Mouse (Mus musculus): ENCODE results near the gene 4933434E20Rik. TPM values are rescaled to one million over a fixed set of nuclear protein-coding genes. Genes with fewer than 3 reads are reported as not detected.

4933434E20Rik gene
- polyA plus RNA-seq (2014; fragmentation: Nextera tagmentation; extraction: Ambion mirVana) = 146 and 162 TPM in 2 replicates

DNA sequence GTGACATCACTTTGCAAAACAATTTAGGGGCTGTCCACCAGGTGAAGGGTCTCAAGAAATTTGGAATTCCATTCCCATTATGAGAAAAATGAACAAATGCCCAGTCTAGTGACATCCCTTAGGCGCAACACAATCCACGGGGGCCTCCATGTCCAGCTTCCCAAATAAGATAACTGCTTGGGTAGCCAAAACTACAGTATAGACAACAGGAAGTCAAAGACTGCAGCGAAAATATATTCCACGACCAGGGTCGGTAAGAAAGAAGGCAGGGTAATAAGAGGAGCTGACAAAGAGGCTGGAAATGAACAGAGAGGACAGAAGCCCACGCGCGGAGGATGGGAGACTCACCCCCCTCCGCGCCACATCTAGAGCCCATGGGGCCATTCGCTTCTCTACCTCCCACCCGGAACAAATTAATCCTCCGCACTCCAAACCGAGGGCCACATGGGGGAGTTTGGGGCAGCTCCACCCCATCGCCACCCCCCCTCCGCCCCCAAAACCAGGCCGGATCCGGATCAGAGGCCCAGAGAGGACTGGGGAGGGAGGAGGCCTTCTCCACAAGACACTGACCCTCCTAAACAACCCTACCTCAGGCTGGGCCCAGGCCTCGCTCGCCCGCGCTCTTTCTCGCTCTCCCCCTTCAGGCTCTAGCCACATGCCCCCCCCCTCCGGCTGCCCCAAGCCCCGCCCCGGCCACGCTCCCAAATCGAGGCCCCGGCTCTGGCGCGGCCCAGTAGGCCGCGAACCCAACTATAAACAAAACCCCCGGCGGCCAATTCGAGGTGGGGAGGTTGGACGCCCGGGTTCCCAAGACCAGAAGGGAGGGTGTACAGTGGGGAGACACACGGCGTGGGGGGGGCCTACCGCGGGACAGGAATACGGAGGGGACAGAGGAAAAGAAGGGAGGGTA lies at the start of gene 4933434E20Rik:
Gene 4933434E20Rik (plus strand): TSS at position 196 of the 910 bp plus-strand sequence.
- peak; percentile 62 for ATAC-seq (ENCODE audit: insufficient number of reproducible peaks, insufficient read depth, low FRiP score, low read depth)
- peaks cover 2 to 14% of the 10 kb centered on the region in 2 experiments; a peak in 3 of 4 replicates for H3K4me1 ChIP-seq (ENCODE audit: control insufficient read depth in 2 of 2, insufficient read depth in 2 of 2, low read length in 2 of 2)
- H3K9ac ChIP-seq (ENCODE audit: low read length) = peak within 1 kb of the TSS; percentile 98
- H3K4me2 ChIP-seq (ENCODE audit: low read length) = peak within 1 kb of the TSS; percentile 84
- no peaks in the 10 kb centered on the region for H3K9me3 ChIP-seq (ENCODE audit: control insufficient read depth, low read length)
- WGBS = under 1% methylated on average over 43 of the region's 43 CpGs
- no peaks in the 10 kb centered on the region for H3K27me3 ChIP-seq (ENCODE audit: control insufficient read depth, insufficient read depth, low read length)
- peak within 1 kb of the TSS; percentile 65 to 94 for H3K4me3 ChIP-seq (ENCODE audit: control insufficient read depth in 1 of 2, insufficient read depth in 1 of 2, low read depth in 1 of 2, low read length in 2 of 2)
- peaks cover 40% of the 10 kb centered on the region for H3K36me3 ChIP-seq (ENCODE audit: control insufficient read depth, insufficient read depth, low read length)
- peak within 1 kb of the TSS; percentile 87 to 96 for H3K27ac ChIP-seq (replicated peaks in 1 of 2; ENCODE audit: control insufficient read depth in 1 of 2, insufficient read depth in 1 of 2, low read depth in 2 of 2, low read length in 2 of 2)

GRCm38 (mm10) chr3:90004091-90004796 lies 47.2 kb upstream of the 4933434E20Rik start:
- H3K27ac ChIP-seq (replicated peaks in 1 of 2; ENCODE audit: control insufficient read depth in 1 of 2, insufficient read depth in 1 of 2, low read depth in 2 of 2, low read length in 2 of 2) = no peak overlapping the region
- no peak overlapping the region for H3K4me3 ChIP-seq (ENCODE audit: control insufficient read depth in 1 of 2, insufficient read depth in 1 of 2, low read depth in 1 of 2, low read length in 2 of 2)
- no peak for ATAC-seq (ENCODE audit: insufficient number of reproducible peaks, insufficient read depth, low FRiP score, low read depth)
- no peaks in the 10 kb centered on the region for H3K27me3 ChIP-seq (ENCODE audit: control insufficient read depth, insufficient read depth, low read length)
- WGBS = 80% methylated on average over 3 of the region's 3 CpGs
- no peak overlapping the region for H3K4me2 ChIP-seq (ENCODE audit: low read length)
- H3K36me3 ChIP-seq (ENCODE audit: control insufficient read depth, insufficient read depth, low read length) = peaks cover 97% of the 10 kb centered on the region
- no peak overlapping the region for H3K9ac ChIP-seq (ENCODE audit: low read length)
- H3K9me3 ChIP-seq (ENCODE audit: control insufficient read depth, low read length) = no peaks in the 10 kb centered on the region
- peaks cover 0 to 3% of the 10 kb centered on the region in 2 experiments; a peak in 1 of 4 replicates for H3K4me1 ChIP-seq (ENCODE audit: control insufficient read depth in 2 of 2, insufficient read depth in 2 of 2, low read length in 2 of 2)

GRCm38 (mm10) chr3:90010291-90010690 lies 41.1 kb upstream of the 4933434E20Rik start:
- H3K27me3 ChIP-seq (ENCODE audit: control insufficient read depth, insufficient read depth, low read length) = no peaks in the 10 kb centered on the region
- no peak overlapping the region for H3K27ac ChIP-seq (replicated peaks in 1 of 2; ENCODE audit: control insufficient read depth in 1 of 2, insufficient read depth in 1 of 2, low read depth in 2 of 2, low read length in 2 of 2)
- no peak overlapping the region for H3K4me3 ChIP-seq (ENCODE audit: control insufficient read depth in 1 of 2, insufficient read depth in 1 of 2, low read depth in 1 of 2, low read length in 2 of 2)
- H3K36me3 ChIP-seq (ENCODE audit: control insufficient read depth, insufficient read depth, low read length) = peaks cover 99% of the 10 kb centered on the region
- H3K4me2 ChIP-seq (ENCODE audit: low read length) = no peak overlapping the region
- H3K9ac ChIP-seq (ENCODE audit: low read length) = no peak overlapping the region
- 65% methylated on average over 2 of the region's 2 CpGs for WGBS
- ATAC-seq (ENCODE audit: insufficient number of reproducible peaks, insufficient read depth, low FRiP score, low read depth) = no peak
- no peaks in the 10 kb centered on the region for H3K9me3 ChIP-seq (ENCODE audit: control insufficient read depth, low read length)
- H3K4me1 ChIP-seq (ENCODE audit: control insufficient read depth in 2 of 2, insufficient read depth in 2 of 2, low read length in 2 of 2) = no peaks in the 10 kb centered on the region

DNA sequence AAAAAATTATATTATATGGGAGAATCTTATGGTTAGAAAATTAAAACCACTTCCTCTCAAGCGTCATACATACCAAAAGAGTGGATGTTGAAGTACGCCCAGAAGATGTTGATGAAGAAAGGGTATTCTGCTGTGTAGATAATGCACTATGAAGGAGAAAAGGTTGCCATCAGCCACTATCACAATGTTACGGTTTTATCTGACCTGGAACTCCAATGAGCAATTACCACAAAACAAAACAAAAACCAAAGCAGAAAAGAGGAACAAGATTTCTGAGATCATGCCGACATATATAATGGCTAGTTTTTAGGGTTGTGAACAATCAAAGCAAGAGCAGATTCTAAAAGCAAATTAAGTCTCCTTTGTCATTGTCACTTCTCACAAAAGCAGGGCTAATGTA lies 34.8 kb upstream of the 4933434E20Rik start:
- no peaks in the 10 kb centered on the region for H3K4me1 ChIP-seq (ENCODE audit: control insufficient read depth in 2 of 2, insufficient read depth in 2 of 2, low read length in 2 of 2)
- H3K9ac ChIP-seq (ENCODE audit: low read length) = no peak overlapping the region
- no peak overlapping the region for H3K27ac ChIP-seq (replicated peaks in 1 of 2; ENCODE audit: control insufficient read depth in 1 of 2, insufficient read depth in 1 of 2, low read depth in 2 of 2, low read length in 2 of 2)
- no peak overlapping the region for H3K4me3 ChIP-seq (ENCODE audit: control insufficient read depth in 1 of 2, insufficient read depth in 1 of 2, low read depth in 1 of 2, low read length in 2 of 2)
- 92% methylated on average over 4 of the region's 4 CpGs for WGBS
- ATAC-seq (ENCODE audit: insufficient number of reproducible peaks, insufficient read depth, low FRiP score, low read depth) = no peak
- peaks cover 100% of the 10 kb centered on the region for H3K36me3 ChIP-seq (ENCODE audit: control insufficient read depth, insufficient read depth, low read length)
- no peaks in the 10 kb centered on the region for H3K9me3 ChIP-seq (ENCODE audit: control insufficient read depth, low read length)
- H3K4me2 ChIP-seq (ENCODE audit: low read length) = no peak overlapping the region
- no peaks in the 10 kb centered on the region for H3K27me3 ChIP-seq (ENCODE audit: control insufficient read depth, insufficient read depth, low read length)

DNA sequence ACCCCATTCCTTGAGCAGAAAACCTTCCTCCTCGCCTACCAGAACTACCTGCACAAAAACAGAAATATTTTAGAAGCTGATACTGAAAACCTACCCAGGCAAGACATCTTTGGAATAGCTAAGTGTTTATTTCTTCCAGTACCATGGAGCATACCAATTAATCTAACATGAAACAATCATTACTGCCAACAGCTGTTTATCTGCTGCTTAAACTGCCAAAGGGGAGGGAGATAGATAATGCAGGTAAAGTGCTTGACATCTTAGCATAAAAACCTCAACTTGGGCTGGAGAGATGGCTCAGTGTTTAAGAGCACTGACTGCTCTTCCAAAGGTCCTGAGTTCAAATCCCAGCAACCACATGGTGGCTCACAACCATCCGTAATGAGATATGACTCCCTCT lies 16.8 kb upstream of the 4933434E20Rik start:
- no peaks in the 10 kb centered on the region for H3K4me1 ChIP-seq (ENCODE audit: control insufficient read depth in 2 of 2, insufficient read depth in 2 of 2, low read length in 2 of 2)
- no peak overlapping the region for H3K27ac ChIP-seq (replicated peaks in 1 of 2; ENCODE audit: control insufficient read depth in 1 of 2, insufficient read depth in 1 of 2, low read depth in 2 of 2, low read length in 2 of 2)
- no peak overlapping the region for H3K4me2 ChIP-seq (ENCODE audit: low read length)
- peaks cover 97% of the 10 kb centered on the region for H3K36me3 ChIP-seq (ENCODE audit: control insufficient read depth, insufficient read depth, low read length)
- WGBS = 94% methylated on average over 2 of the region's 2 CpGs
- H3K9me3 ChIP-seq (ENCODE audit: control insufficient read depth, low read length) = no peaks in the 10 kb centered on the region
- no peak overlapping the region for H3K9ac ChIP-seq (ENCODE audit: low read length)
- no peak overlapping the region for H3K4me3 ChIP-seq (ENCODE audit: control insufficient read depth in 1 of 2, insufficient read depth in 1 of 2, low read depth in 1 of 2, low read length in 2 of 2)
- no peak for ATAC-seq (ENCODE audit: insufficient number of reproducible peaks, insufficient read depth, low FRiP score, low read depth)
- no peaks in the 10 kb centered on the region for H3K27me3 ChIP-seq (ENCODE audit: control insufficient read depth, insufficient read depth, low read length)

DNA sequence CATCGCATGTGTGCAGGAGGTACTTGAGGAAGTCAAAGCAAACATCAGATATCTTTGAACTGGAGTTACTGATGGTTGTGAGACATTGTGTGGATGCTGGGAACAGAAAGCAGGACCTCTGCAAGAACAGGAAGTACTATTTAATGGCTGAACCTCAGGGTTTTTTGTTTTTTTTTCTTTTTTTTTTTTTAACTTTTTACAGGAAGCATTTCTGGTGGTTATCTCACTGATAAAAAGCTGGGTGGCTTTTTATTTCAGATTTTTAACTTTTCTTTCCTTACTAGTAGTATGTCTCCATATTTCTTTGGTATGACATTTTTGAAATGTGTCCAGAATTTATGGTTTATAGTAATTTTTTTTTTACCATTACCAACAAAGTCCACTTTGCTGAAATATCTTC lies 15.2 kb upstream of the 4933434E20Rik start:
- H3K9ac ChIP-seq (ENCODE audit: low read length) = no peak overlapping the region
- no peak overlapping the region for H3K27ac ChIP-seq (replicated peaks in 1 of 2; ENCODE audit: control insufficient read depth in 1 of 2, insufficient read depth in 1 of 2, low read depth in 2 of 2, low read length in 2 of 2)
- H3K4me1 ChIP-seq (ENCODE audit: control insufficient read depth in 2 of 2, insufficient read depth in 2 of 2, low read length in 2 of 2) = no peaks in the 10 kb centered on the region
- WGBS = 83% methylated on average over 1 of the region's 1 CpGs
- H3K4me2 ChIP-seq (ENCODE audit: low read length) = no peak overlapping the region
- no peak overlapping the region for H3K4me3 ChIP-seq (ENCODE audit: control insufficient read depth in 1 of 2, insufficient read depth in 1 of 2, low read depth in 1 of 2, low read length in 2 of 2)
- H3K9me3 ChIP-seq (ENCODE audit: control insufficient read depth, low read length) = no peaks in the 10 kb centered on the region
- H3K27me3 ChIP-seq (ENCODE audit: control insufficient read depth, insufficient read depth, low read length) = no peaks in the 10 kb centered on the region
- ATAC-seq (ENCODE audit: insufficient number of reproducible peaks, insufficient read depth, low FRiP score, low read depth) = no peak
- peaks cover 96% of the 10 kb centered on the region for H3K36me3 ChIP-seq (ENCODE audit: control insufficient read depth, insufficient read depth, low read length)

DNA sequence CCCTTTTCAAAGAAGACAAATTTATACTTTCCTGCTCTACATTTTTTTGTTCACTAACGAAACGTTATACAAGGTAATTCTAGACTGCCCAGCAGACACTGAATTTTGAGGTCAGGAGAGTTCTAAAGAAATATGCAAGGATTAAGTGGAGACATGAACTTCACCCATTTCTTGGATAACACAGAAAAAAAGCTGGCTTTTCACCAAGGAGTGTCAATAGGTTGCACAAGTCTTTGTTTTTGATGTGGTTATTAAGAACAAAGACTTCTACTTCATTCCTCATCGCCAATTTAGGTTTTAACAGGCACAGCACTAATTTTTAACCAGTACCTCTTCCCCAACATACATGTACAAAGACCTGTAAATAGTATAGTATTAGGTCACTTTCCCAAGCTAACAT lies 1.7 kb upstream of the 4933434E20Rik start:
- Histone ChIP-seq H3K9me3 (ENCODE audit: control insufficient read depth, low read length) (no peaks in the 10 kb centered on the region), H3K4me3 (ENCODE audit: control insufficient read depth in 1 of 2, insufficient read depth in 1 of 2, low read depth in 1 of 2, low read length in 2 of 2) (no peak overlapping the region), H3K36me3 (ENCODE audit: control insufficient read depth, insufficient read depth, low read length) (peaks cover 40% of the 10 kb centered on the region), H3K4me2 (ENCODE audit: low read length) (no peak overlapping the region), H3K27me3 (ENCODE audit: control insufficient read depth, insufficient read depth, low read length) (no peaks in the 10 kb centered on the region), H3K27ac (replicated peaks in 1 of 2; ENCODE audit: control insufficient read depth in 1 of 2, insufficient read depth in 1 of 2, low read depth in 2 of 2, low read length in 2 of 2) (no peak overlapping the region), H3K4me1 (ENCODE audit: control insufficient read depth in 2 of 2, insufficient read depth in 2 of 2, low read length in 2 of 2) (peaks cover 2 to 14% of the 10 kb centered on the region in 2 experiments; a peak in 3 of 4 replicates), H3K9ac (ENCODE audit: low read length) (no peak overlapping the region)
- ATAC-seq (ENCODE audit: insufficient number of reproducible peaks, insufficient read depth, low FRiP score, low read depth) = no peak
- WGBS = 80% methylated on average over 3 of the region's 3 CpGs
